Mouse (Mus musculus) olfactory bulb, adult 2 months (tissue): ENCODE measurements at regions not wholly inside any gene's neighbourhood (a gene's known extent, or its start where the extent isn't known, plus 50 kb on each side); places are given as distances from the start of the nearest gene placed in this dataset.

Source experiments
- CTCF ChIP-seq: fragments of 200-500 bp; IDR thresholded peaks from 2 replicates; pipeline ENCODE4 v1.5.1; 2012; ENCODE audit warnings: low read depth, mild to moderate bottlenecking, low read length, moderate library complexity; ENCODE audit not compliant: insufficient read depth
- POLR2A ChIP-seq: fragments of 200-500 bp; IDR thresholded peaks from 2 replicates; pipeline ENCODE4 v1.6.1; 2012; ENCODE audit warnings: mild to moderate bottlenecking, low read depth, low read length, moderate library complexity; ENCODE audit not compliant: insufficient read depth

DNA sequence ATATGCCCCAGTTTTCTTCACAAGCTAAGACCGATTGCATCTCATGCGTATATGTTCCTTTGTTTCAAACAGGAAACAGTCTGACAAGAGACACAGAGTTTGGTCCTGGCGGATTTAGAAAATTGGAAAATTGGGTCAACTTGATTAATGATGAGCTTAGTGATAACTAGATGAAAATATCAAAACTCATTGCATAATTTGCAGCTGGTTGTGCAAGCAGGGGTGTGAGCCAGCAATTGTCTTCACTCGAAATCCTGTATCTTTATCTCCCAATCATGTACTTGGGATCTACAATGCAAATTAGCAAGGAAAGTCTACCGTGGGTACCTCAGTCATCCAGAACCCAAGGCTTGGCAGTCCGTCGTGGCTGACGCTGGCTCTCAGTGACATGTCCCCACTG lies 128.9 kb upstream of the N6amt1 start:
- no peak for TF ChIP-seq POLR2A
- no peak for TF ChIP-seq CTCF
